Mouse (Mus musculus) E14TG2a.4 (cell line): ENCODE data around the gene Pgap3.

Experiments used
- H3K27me3 ChIP-seq: 2 replicates; pipeline ENCODE4 v1.6.1; 2014; ENCODE audit warnings: low read length, control low read depth; ENCODE audit not compliant: insufficient read depth
- H3K36me3 ChIP-seq: 2 replicates; pipeline ENCODE4 v1.6.1; 2014; ENCODE audit warnings: low read length, control low read depth; ENCODE audit not compliant: insufficient read depth
- H3K4me1 ChIP-seq: replicated peaks from 2 replicates; pipeline ENCODE4 v1.6.1; 2014; ENCODE audit warnings: low read depth, low read length, control low read depth
- H3K4me3 ChIP-seq: replicated peaks from 2 replicates; pipeline ENCODE4 v1.5.1; 2014; ENCODE audit warnings: mild to moderate bottlenecking, low read length
- H3K9me3 ChIP-seq: 2 replicates; pipeline ENCODE4 v1.6.1; 2014; ENCODE audit warnings: low read length, control low read depth
- CTCF ChIP-seq: conservative IDR thresholded peaks from 2 replicates; pipeline ENCODE4 v1.5.1; 2014; ENCODE audit warnings: low read length
- NANOG ChIP-seq: IDR thresholded peaks from 2 replicates; pipeline ENCODE4 v1.6.1; 2014; ENCODE audit warnings: borderline replicate concordance, low read length, mixed read lengths
- POU5F1 ChIP-seq: IDR thresholded peaks from 2 replicates; pipeline ENCODE4 v1.6.1; 2014; ENCODE audit warnings: low read length, borderline replicate concordance

The Pgap3 gene

DNA sequence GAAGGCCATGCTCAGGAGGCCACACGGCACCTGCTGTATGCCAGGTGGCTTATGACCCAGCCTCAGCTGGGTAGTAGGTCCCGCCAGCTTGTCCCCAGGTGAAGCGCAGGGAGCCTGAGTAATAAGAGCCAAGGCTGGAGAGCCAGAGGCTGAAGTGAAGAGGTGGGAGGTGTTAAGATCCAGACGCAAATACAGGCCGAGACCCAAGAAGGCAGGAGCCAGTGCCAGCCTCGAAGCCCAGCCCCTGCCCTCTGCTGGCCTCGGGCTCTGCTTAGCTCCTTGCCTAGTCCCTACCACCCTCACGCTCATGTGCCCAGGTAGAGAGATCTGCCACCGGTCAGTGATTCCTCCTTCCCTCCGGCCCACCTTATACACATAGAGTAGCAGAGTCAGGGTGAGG is 12.0 kb downstream of the Pgap3 start:
- H3K9me3 ChIP-seq = no peaks in the 10 kb centered on the region
- H3K4me3 ChIP-seq = no peak overlapping the region
- H3K4me1 ChIP-seq = peaks cover 81% of the 10 kb centered on the region
- H3K27me3 ChIP-seq = peaks cover 66% of the 10 kb centered on the region
- TF ChIP-seq POU5F1 (no peak), CTCF (no peak), NANOG (no peak)
- no peaks in the 10 kb centered on the region for H3K36me3 ChIP-seq

DNA sequence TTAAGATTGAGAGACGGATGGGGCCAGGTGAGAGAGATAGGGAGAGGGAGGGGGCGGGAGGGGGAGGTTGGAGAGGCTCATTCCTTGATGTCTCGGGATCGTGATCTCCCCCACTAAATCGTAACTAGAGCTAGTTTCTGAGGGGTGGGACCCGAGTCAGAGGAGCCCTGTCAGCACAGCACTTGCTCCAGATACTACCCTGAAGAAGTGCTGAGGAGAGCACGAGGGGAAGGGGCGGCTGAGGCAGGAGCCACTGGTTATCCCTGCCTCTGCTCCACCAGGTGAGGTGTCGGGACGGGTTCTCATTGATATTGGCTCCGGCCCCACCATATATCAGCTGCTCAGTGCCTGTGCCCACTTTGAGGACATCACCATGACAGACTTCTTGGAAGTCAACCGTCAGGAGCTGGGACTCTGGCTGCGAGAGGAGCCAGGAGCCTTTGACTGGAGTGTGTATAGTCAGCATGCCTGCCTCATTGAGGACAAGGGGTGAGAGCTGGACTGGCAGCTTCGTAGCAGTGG is 13.2 kb downstream of the Pgap3 start:
- Histone ChIP-seq H3K4me1 (peaks cover 74% of the 10 kb centered on the region), H3K27me3 (peaks cover 70% of the 10 kb centered on the region), H3K9me3 (no peaks in the 10 kb centered on the region), H3K4me3 (peak overlapping the region; percentile 62; the same call in 1 of the 2 replicates), H3K36me3 (no peaks in the 10 kb centered on the region)
- TF ChIP-seq NANOG (no peak), CTCF (no peak), POU5F1 (no peak)

DNA sequence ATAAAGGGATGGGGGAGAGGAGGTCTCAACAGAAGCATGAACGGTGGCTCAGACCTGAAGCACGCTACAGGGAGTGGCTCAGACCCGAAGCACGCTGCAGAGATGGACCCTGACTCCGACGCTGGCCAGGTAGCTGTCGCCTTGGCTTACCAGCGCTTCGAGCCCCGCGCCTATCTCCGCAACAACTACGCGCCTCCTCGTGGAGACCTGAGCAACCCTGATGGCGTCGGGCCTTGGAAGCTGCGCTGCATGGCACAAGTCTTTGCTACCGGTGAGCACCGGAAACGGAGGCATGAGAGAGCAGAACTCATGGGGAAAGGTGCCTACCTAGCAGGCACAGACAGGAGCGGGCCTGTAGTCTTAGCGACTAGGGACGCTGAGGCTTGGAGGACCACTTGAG is 13.7 kb downstream of the Pgap3 start:
- Histone ChIP-seq H3K9me3 (no peaks in the 10 kb centered on the region), H3K27me3 (peaks cover 74% of the 10 kb centered on the region), H3K36me3 (no peaks in the 10 kb centered on the region), H3K4me3 (peak overlapping the region; percentile 62), H3K4me1 (peaks cover 72% of the 10 kb centered on the region)
- TF ChIP-seq CTCF (no peak), NANOG (no peak), POU5F1 (no peak)

DNA sequence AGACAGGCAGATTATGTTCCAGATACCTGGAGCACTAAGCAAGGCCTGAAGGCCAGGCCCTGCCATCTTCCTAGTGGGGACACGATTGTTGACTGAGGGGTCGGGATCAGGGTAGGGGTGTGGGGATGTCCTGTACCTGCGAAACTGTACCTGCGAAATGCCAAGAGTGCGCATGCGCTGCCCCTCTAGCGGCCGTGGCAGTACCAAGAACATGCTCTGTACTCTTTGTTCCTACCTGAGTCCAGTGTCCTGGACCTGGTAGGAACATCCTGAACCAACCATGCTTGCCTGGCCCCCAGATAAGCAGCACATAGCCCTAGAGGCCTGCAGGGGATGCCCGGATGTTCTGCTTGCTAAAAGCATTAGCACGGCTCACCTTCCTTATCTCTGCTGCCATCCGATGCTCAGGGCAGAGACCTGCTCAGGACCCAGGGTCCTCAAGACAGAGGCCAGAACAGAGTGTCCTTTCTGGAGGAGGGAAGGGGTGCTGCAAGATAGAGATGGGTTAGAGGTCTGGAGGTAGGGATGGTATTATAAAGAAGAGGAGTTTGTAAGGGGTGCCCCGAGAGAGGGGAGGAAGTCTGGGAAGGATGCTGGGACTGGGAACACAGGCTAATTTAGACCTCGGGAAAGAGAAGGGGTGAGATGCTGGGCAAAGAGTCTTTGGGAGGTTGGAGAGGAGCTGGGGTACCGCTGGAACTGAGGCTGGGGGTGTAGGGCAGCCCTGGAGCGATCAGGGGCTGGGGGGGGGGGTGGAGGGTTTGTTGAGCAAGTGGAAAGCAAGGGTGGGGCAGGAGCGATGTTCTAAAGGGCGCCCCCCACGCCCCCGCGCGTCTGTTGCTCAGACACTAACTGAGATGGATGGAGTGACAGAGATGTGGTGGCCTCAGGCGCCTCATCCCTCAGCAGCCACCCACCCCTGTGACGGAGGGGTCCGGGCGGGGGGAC is 14.4 kb downstream of the Pgap3 start, which contains the start of gene Pnmt:
TSS of gene Pnmt (plus strand) at position 813 of the 948 bp plus-strand sequence.
- Histone ChIP-seq H3K9me3 (no peaks in the 10 kb centered on the region), H3K27me3 (peaks cover 74% of the 10 kb centered on the region), H3K4me1 (peaks cover 68% of the 10 kb centered on the region), H3K36me3 (peaks cover under 1% of the 10 kb centered on the region; the same call in 1 of the 2 replicates), H3K4me3 (peak within 1 kb of the TSS; percentile 62)
- TF ChIP-seq CTCF = no peak
- TF ChIP-seq POU5F1 = no peak
- TF ChIP-seq NANOG = no peak

DNA sequence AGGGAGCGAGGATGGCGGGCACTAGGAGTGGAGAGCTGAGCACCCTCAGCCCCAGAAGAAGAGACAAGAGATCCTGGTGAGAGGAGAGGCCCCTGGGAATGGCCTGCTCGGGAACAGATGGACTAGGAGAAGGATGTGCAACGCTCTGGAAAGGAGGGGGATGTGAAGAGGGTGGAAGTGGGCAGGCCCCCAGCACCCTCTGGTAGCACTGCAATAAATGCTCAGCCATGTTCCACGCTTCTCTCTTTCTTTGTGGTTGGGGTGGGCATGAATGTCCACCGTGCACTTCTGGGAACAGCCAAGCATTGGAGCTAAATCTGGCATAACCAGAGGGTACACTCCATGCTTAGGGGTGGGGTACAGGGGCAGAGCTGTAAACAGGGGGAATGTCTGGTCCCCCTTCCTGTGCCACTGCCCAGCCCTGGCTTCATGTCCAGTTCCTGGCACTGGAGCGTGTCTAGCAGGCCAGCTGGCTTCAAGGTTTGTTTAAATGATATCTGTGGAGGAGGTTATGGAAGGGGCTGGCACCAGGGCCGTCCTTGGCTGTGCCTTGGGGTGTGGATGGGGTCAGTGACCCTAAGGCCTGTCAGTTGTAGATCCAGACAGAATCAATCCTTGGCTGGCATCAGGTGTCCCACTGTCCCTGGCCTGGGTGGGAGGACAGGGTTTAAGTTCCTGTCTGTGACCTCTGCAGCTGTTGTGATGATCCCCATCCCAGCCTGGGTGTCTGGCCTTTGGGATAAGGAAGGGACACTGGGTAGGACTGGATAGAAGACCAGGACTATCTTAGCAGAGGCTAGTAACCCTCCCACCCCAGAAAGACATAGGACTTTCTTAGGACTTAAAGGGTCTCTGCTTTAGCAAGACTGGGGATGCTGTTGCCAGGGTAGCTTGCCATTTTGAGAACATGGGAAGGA is 15.3 kb downstream of the Pgap3 start:
- peaks cover 66% of the 10 kb centered on the region for H3K27me3 ChIP-seq
- peaks cover 9% of the 10 kb centered on the region for H3K36me3 ChIP-seq
- H3K9me3 ChIP-seq = no peaks in the 10 kb centered on the region
- TF ChIP-seq CTCF (no peak), NANOG (no peak), POU5F1 (no peak)
- peaks cover 68% of the 10 kb centered on the region for H3K4me1 ChIP-seq
- peak overlapping the region; percentile 66 for H3K4me3 ChIP-seq

DNA sequence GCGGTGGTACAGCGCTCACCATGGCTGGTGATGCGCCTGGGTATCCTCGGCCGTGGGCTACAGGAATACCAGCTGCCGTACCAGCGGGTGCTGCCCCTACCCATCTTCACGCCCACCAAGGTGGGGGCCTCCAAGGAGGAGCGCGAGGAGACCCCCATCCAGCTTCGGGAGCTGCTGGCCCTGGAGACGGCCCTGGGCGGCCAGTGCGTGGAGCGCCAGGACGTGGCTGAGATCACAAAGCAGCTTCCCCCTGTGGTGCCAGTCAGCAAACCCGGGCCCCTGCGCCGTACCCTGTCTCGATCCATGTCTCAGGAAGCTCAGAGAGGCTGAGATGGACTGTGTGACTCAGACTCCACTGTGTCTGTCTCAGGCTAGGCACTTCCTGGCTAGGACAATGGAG is 16.1 kb downstream of the Pgap3 start:
- H3K9me3 ChIP-seq = no peaks in the 10 kb centered on the region
- no peak for TF ChIP-seq CTCF
- no peak for TF ChIP-seq NANOG
- TF ChIP-seq POU5F1 = no peak
- H3K27me3 ChIP-seq = peaks cover 65% of the 10 kb centered on the region
- H3K36me3 ChIP-seq = peaks cover 17% of the 10 kb centered on the region
- peak overlapping the region; percentile 66 for H3K4me3 ChIP-seq
- H3K4me1 ChIP-seq = peaks cover 68% of the 10 kb centered on the region

DNA sequence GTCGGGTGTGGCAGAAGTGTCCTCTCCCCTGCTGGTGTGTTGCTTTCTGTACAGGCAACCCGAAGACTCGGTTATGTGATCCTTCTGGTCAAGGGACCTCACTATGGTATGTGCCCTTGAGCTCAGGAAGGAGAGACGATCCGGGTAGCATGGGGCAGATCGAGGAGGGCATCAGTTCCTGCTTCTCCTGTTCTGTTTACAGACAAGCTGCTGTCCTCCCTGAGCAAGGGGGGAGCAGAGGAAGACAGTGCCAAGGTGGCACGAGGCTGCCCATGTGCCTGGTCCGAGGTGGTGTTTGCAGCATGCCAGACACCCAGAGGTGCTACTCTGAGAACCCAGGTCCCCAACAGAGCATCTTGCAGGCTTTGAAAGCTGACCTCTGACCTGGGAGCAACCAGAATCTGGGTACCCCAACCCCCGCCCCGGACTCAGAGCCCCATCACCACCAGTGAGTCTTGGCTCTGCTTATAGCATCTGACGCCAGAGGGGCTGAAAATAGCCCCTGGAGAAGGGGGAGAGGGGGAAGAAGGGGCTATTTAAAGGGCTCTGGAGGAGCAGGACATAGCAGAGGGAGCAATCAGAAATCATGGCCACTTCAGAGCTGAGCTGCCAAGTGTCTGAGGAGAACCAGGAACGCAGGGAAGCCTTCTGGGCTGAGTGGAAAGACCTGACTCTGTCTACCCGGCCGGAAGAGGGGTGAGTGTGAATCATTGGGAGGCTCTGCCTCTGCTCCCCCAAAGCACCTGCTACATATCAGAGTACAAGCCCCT is 16.8 kb downstream of the Pgap3 start, which contains the start of gene Tcap:
TSS of gene Tcap (plus strand) at position 551 of the 770 bp plus-strand sequence.
- no peak for TF ChIP-seq NANOG
- TF ChIP-seq POU5F1 = no peak
- TF ChIP-seq CTCF = no peak
- peaks cover 61% of the 10 kb centered on the region for H3K27me3 ChIP-seq
- peaks cover 68% of the 10 kb centered on the region for H3K4me1 ChIP-seq
- H3K36me3 ChIP-seq = peaks cover 25% of the 10 kb centered on the region
- no peaks in the 10 kb centered on the region for H3K9me3 ChIP-seq
- peak within 1 kb of the TSS; percentile 66 for H3K4me3 ChIP-seq
